In genomic region chr12:81796541-81796940, GRCm38 (mm10) we compare ENCODE assay signal across 9 mouse cellular contexts. TPM values are rescaled to one million over a fixed set of nuclear protein-coding genes. Genes with fewer than 3 reads are reported as not detected.
DNase-seq lines count a peak whose midpoint lies in the region; TF ChIP-seq lines count a peak whose summit lies in the region.
"Had no signal": no experiment of that assay in that cellular context is flagged by ENCODE, and none has a peak within 500 bp of the region (broad histone marks: within the 10 kb centered on the region; RNA-seq: fewer than 3 reads in every experiment).

No protein-coding gene starts in this region.

- no peak overlapping the region for H3K4me3 ChIP-seq in layer of hippocampus, adult 2 months
- H3K4me3 ChIP-seq: heart, embryonic 13.5 days had no signal

- peak; percentile 89 for DNase-seq in CD4-positive, CD25-positive, alpha-beta regulatory T cell, adult 2 months (ENCODE audit: low read depth, low spot score)
- DNase-seq in T-cell, adult 2 months (ENCODE audit: low spot score): peak; percentile 71
- DNase-seq in cerebellum, postnatal 4 days (ENCODE audit: low spot score in 2 of 2): peak; percentile 70 to 87
- DNase-seq in gastrocnemius, postnatal 25 days: peak; percentile 28
- peak; percentile 67 to 89 for DNase-seq in layer of hippocampus, adult 2 months (ENCODE audit: low spot score in 2 of 2)
- DNase-seq in lung, postnatal 25 days (ENCODE audit: low spot score): peak; percentile 81
- peak; percentile 70 for DNase-seq in right cerebral cortex, postnatal 25 days
- DNase-seq in urinary bladder, postnatal 4 days (ENCODE audit: low spot score in 2 of 2): peak; percentile 50 to 87

- peak; percentile 92 for TF ChIP-seq CTCF in layer of hippocampus, adult 2 months (conservative IDR thresholded peaks at IDR 0.05)

- no peak overlapping the region for H3K27ac ChIP-seq in layer of hippocampus, adult 2 months
- H3K27ac ChIP-seq: heart, embryonic 13.5 days had no signal

RNA-seq across cellular contexts. Expression of gene Map3k9, which starts 15.6 kb away (rescaled TPM):
- total RNA-seq in gastrocnemius, postnatal 25 days (2021): under 1 TPM; 0.08 to 0.13 TPM
- total RNA-seq in layer of hippocampus, adult 2 months (2021): 10 to 100 TPM; 32.0 TPM

Comparison
In these comparisons a context has a peak if more than half of its experiments do, and no peak if none do; other contexts are left out.
1. DNase-seq: peak in every context shown above with its lines; median percentile 89 in CD4-positive, CD25-positive, alpha-beta regulatory T cell, adult 2 months; 81 in lung, postnatal 25 days; 78 in cerebellum, postnatal 4 days; 78 in layer of hippocampus, adult 2 months; 71 in T-cell, adult 2 months; 70 in right cerebral cortex, postnatal 25 days; 68 in urinary bladder, postnatal 4 days; 28 in gastrocnemius, postnatal 25 days.
2. RNA of gene Map3k9, which starts 15.6 kb away (total RNA-seq): 32.0 TPM in layer of hippocampus, adult 2 months; 0.08 to 0.13 TPM in gastrocnemius, postnatal 25 days; every median in the first group is over 10 times any median in the second.